Mouse (Mus musculus) thymus, postnatal 36 days (tissue): ENCODE measurements around the gene Ccdc158.

Experiments
- DNase-seq, 2 experiments: peaks; one replicate each; pipeline ENCODE4 v3.0.0; 2022; ENCODE audit warnings: mixed read lengths in 2 of 2

The Ccdc158 gene

GRCm38 (mm10) chr5:92596865-92597264, 78.2 kb downstream of the Ccdc158 start:
- no peak for DNase-seq

- no peak for DNase-seq
Observed at GRCm38 (mm10) chr5:92595026-92595425, 80.0 kb downstream of the Ccdc158 start.

GRCm38 (mm10) chr5:92585932-92586331, 89.1 kb downstream of the Ccdc158 start:
- no peak for DNase-seq

- no peak for DNase-seq
Observed at GRCm38 (mm10) chr5:92579559-92579958, 95.5 kb downstream of the Ccdc158 start.

DNA sequence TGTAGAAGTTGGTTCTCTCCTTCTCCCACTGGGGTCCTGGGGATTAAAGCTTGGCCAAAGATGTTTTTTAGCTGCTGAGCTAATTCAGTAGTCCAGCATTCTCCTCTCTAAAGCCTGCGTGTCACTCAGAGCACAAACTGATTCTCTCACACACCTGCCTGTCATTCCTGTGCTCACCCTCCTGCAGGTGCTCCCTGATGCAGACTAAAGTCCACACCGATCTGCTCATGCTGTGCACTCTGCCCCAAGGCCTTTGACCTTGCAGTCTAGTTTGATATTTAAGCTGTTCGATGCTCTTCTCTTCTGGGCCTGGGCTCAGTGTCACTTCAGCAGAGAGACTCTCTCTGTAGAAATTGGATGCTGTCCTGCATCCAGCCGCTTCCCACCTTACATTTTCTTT, 103.8 kb downstream of the Ccdc158 start:
- DNase-seq, result no peak

DNA sequence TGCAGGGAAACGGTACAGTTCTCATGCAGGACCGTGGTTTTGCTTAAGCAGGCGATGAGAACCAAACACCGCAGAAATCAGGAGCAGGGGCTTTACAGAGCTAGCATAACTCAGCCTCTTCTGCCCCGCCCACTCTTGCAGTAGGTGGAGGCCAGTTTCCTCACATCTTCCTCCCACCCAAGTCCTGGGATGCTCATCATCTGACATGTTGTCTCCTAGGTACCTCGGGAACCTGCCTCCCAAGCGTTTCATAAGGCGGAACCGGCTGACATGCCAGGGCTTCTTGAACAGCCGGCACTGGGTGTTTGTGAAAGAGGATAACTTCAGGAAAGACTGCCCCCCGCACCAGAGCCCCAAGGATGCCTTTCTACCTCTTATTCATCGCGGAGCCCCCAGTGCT, 113.1 kb downstream of the Ccdc158 start:
- no peak for DNase-seq

DNA sequence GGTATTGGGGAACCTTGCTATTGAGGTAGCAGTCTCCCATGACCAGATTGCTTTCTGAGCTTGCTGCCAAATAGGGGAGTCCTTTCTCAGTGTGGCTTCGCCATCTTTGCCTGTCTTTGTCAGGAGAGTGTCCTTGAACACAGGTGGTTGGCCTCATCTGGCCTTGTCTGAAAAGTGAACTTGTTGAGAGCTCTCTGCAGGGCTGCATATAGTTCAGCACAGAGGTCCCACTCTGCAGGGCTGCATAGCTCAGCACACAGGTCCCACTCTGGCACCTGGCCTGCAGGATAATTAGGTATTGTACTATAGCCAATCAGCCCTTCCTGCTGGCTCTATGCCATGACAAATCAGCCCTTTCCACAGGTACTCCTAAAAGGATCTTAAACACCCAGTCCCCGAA, 114.9 kb downstream of the Ccdc158 start:
- DNase-seq, result no peak
